Mouse (Mus musculus): Measurements from ENCODE around the gene Dhrs1. TPM values are rescaled to one million over a fixed set of nuclear protein-coding genes. Genes with fewer than 3 reads are reported as not detected.

Dhrs1 gene
- total RNA-seq, 1 experiment from 2014 or later = 23.7 TPM

DNA sequence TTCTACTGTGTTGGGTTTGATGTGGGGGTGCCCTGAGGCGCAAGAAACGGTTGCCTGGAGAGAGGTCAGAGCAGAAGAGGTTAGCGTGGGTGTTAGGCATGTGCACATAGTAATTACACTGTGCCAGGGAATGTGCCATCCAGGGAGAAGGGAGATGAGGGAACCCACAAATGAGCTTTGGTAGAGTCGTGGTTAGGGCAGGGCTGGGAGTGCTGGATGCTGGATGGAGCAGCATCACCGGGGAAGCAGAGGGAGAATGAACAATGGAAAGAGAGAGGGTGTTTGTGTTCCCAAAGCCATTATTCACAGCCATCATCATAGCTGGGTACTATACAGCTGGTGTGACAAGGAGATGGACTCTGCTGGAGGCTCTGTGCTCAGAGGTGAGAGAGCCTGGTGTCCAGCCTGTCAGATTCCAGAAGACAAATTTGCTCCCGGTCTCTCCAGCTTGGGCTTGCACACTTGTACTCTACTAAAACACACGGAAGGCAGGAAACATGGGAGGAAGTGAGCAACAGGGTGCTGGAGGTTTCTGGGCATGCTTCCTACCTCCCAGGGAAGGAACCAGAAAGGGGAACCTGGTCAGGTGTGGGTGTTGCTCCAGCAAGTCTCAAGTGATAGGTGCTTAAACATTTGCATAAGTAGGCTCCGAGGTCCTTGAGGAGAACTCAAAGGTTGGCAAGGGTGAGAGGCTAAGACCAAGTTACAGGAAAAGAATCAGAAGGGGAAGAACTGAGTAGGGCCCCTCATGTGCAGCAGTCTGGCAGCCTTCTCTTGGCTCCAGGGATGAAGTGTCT lies 17.4 kb downstream of the Dhrs1 start:
- ATAC-seq (replicated peaks; ENCODE audit: insufficient number of reproducible peaks, low FRiP score, low TSS enrichment, poor library complexity, severe bottlenecking) = no peak

- ATAC-seq (replicated peaks; ENCODE audit: insufficient number of reproducible peaks, low FRiP score, low TSS enrichment, poor library complexity, severe bottlenecking) = no peak
These were observed 19.2 kb downstream of the Dhrs1 start for GRCm38 (mm10) chr14:55726261-55726660.

- peak; percentile 82 for ATAC-seq (replicated peaks; ENCODE audit: insufficient number of reproducible peaks, low FRiP score, low TSS enrichment, poor library complexity, severe bottlenecking)
These were observed 21.0 kb downstream of the Dhrs1 start for GRCm38 (mm10) chr14:55724411-55724871.

DNA sequence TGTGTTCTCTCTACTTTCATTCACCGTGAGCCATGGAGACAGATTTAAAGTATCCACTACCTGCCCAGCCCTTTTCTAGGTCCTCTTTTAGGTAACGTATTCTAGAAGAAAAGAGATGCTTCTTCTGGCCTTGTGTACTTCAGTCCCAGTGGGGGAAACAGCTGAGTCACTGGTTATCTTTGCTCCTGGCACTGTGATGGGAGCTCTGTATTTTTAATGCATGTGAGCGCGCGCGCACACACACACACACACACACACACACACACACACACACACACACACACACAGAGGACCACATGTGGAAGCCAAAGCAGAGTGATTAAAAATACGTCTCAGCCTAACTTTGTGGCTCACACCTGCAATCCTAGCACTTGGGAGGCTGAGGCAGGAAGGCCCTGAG lies 22.1 kb downstream of the Dhrs1 start:
- no peak for ATAC-seq (replicated peaks; ENCODE audit: insufficient number of reproducible peaks, low FRiP score, low TSS enrichment, poor library complexity, severe bottlenecking)

DNA sequence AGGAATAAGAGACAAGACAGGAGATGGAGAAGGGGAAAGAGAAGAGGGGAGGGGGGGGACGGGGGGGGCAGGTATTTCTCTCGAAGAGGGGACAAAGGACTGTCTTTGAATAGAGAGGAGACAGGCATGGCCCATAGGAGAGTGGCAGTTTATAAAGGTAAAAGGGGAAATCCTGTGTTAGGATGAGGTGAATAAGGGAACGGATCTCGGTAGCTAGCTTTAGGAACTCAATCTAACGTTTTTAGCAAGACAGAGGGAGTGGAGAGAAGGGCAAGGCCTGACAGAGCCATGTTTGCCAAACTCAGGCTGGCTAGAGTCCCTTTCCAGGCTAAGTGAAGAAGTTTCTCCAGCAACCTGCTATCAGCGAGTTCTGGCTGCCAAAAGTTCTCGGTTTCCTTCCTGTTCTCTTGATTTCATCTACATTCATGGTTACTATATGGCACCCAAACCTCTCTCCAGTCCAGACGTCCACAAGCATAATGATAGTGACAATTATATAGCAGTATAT lies 23.0 kb downstream of the Dhrs1 start:
- ATAC-seq (replicated peaks; ENCODE audit: insufficient number of reproducible peaks, low FRiP score, low TSS enrichment, poor library complexity, severe bottlenecking) = no peak

DNA sequence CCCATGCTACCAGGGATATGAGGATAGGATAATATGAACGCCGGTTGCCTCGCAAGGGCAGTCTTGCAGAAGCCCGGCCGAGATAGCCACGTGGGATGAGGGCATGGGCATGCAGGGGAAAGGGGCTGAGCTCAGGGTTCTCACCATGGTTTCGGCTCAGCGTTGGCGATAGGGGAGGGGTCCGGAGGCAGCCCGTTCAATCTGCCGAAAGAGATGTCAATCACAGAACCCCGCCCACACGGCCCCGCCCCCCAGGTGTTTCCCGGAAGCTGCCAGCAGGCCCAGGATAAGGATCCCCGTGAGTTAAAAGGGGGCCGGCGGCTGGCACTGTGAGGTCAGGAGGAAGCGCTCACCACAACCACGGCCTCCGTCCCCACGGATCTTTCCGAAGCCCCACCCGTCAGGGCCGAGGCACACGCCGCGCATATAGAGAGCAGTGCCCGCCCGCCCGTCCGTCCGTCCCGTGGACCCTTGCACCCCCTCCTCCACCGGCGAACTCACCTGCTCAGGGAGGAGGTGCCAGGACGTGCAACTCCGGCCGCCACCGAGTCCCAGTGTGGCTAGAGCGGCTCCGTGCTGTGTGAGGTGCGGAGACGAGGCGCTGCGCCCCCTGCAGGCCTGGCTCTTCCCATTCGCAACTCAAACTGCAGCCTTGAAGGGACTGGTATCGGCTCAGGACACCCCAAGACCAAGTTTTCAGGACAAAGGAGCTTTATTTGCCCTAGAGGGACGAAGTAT lies 23.6 kb downstream of the Dhrs1 start, which contains the start of gene Rabggta:
TSS of gene Rabggta (minus strand) at position 564 of the 738 bp plus-strand sequence.
- ATAC-seq (replicated peaks; ENCODE audit: insufficient number of reproducible peaks, low FRiP score, low TSS enrichment, poor library complexity, severe bottlenecking) = peak; percentile 82

GRCm38 (mm10) chr14:55721076-55721475 lies 24.4 kb downstream of the Dhrs1 start:
- ATAC-seq (replicated peaks; ENCODE audit: insufficient number of reproducible peaks, low FRiP score, low TSS enrichment, poor library complexity, severe bottlenecking) = no peak

GRCm38 (mm10) chr14:55720666-55721065 lies 24.8 kb downstream of the Dhrs1 start:
- no peak for ATAC-seq (replicated peaks; ENCODE audit: insufficient number of reproducible peaks, low FRiP score, low TSS enrichment, poor library complexity, severe bottlenecking)

DNA sequence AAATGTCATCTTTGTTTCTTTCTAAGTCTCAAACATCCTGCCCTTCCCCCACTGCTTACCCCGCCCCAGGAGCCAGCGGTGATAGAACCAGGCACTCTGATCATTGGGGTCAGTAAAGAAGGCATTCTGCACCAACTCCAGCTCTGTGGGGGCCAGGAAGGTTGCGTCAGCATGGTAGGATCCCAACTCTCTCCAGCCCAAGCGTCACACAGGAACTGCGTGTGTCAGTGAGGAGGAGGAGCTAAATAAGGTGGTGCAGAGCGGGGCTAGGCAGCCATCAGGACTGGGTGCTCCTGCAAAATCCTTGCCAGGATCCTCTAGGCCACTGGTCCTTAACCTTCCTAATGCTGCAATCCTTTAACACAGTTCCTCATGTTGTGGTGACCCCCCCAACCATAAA lies 25.8 kb downstream of the Dhrs1 start:
- ATAC-seq (replicated peaks; ENCODE audit: insufficient number of reproducible peaks, low FRiP score, low TSS enrichment, poor library complexity, severe bottlenecking) = no peak

GRCm38 (mm10) chr14:55716884-55717283 lies 28.6 kb downstream of the Dhrs1 start:
- no peak for ATAC-seq (replicated peaks; ENCODE audit: insufficient number of reproducible peaks, low FRiP score, low TSS enrichment, poor library complexity, severe bottlenecking)

GRCm38 (mm10) chr14:55716271-55716670 lies 29.2 kb downstream of the Dhrs1 start:
- no peak for ATAC-seq (replicated peaks; ENCODE audit: insufficient number of reproducible peaks, low FRiP score, low TSS enrichment, poor library complexity, severe bottlenecking)

- no peak for ATAC-seq (replicated peaks; ENCODE audit: insufficient number of reproducible peaks, low FRiP score, low TSS enrichment, poor library complexity, severe bottlenecking)
These were observed 30.6 kb downstream of the Dhrs1 start for GRCm38 (mm10) chr14:55714893-55715292.

DNA sequence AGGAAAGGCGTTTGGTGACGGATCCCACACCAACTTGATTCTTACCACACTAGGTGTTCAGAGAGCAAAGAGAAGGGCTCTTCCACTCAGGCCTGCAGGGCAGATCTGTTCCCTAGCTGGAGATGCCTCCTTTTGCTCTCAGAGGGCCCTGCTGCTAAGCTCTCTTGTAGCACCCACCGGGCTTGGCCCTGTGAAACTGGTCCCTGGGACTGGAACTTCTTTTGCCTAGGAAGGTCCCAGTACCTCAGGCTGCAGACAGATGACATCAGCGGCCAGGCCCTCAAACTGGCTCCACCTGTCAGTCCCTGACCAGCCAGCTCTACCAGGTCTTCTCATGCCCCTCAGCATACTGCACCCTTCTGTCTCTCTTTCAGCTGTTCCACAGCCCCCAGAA lies 31.8 kb downstream of the Dhrs1 start, which contains the start of gene Tgm1:
TSS of gene Tgm1 (minus strand) at position 198 of the 394 bp plus-strand sequence.
- no peak for ATAC-seq (replicated peaks; ENCODE audit: insufficient number of reproducible peaks, low FRiP score, low TSS enrichment, poor library complexity, severe bottlenecking)

DNA sequence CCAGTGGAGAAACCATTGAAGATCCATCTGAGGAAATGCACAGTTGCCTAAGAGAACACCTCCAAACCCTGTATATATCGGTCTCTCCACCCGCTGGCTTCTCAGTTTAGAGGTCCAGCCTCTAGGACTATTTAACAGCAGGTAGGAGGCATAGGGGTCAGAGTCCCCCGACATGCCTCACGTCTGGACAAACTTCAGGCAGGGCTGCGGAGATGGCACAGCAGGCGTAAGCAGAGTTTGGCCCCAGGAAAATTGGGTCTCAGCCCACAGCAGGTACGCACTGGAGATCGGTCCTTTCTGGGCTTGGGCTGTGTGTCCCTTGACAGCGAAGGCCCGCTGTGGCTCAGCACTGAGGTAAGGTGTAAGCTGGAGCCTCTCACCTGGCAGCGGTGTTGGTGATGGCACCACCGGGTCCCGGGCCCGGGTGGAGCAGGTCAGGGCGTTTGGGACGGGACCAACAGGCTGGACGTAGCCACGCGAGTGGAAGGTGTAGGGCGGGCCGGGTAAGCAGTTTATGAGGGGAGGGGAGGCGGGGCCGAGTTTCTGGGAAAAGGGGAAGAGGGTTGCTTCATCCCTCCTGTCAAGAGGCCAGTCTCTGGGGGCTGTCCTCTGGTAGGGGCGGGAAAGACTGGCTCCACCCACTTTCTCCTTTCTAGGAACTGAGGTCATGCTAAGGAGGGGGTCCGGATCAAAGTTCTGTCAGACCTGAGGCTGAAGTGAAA lies 32.3 kb downstream of the Dhrs1 start:
- ATAC-seq (replicated peaks; ENCODE audit: insufficient number of reproducible peaks, low FRiP score, low TSS enrichment, poor library complexity, severe bottlenecking) = peak; percentile 45; the same call in 1 of the 2 replicates

GRCm38 (mm10) chr14:55711786-55712185 lies 33.7 kb downstream of the Dhrs1 start:
- no peak for ATAC-seq (replicated peaks; ENCODE audit: insufficient number of reproducible peaks, low FRiP score, low TSS enrichment, poor library complexity, severe bottlenecking)

DNA sequence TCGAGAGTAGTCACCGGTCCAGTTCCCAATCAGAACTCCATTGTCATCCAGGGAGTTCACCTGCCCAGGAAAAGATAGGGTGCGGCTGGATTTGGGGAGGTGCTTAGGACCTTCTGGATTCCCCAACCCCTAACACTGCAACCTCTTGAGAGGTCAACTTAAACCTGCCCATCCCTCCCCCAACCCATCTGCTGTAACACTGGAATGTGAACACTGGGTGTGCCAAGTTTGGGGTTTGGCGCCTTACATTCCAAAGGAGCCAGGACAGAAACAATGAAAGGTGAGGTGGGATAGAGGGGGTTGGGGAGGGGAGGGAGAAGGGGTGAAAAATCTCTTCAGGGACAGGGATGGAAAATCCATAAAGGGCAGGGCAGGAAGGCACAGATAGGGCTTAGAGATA lies 36.0 kb downstream of the Dhrs1 start:
- ATAC-seq (replicated peaks; ENCODE audit: insufficient number of reproducible peaks, low FRiP score, low TSS enrichment, poor library complexity, severe bottlenecking) = no peak

GRCm38 (mm10) chr14:55707397-55707796 lies 38.1 kb downstream of the Dhrs1 start:
- ATAC-seq (replicated peaks; ENCODE audit: insufficient number of reproducible peaks, low FRiP score, low TSS enrichment, poor library complexity, severe bottlenecking) = no peak

GRCm38 (mm10) chr14:55706051-55706600 lies 39.4 kb downstream of the Dhrs1 start:
- no peak for ATAC-seq (replicated peaks; ENCODE audit: insufficient number of reproducible peaks, low FRiP score, low TSS enrichment, poor library complexity, severe bottlenecking)

- no peak for ATAC-seq (replicated peaks; ENCODE audit: insufficient number of reproducible peaks, low FRiP score, low TSS enrichment, poor library complexity, severe bottlenecking)
These were observed 42.7 kb downstream of the Dhrs1 start for GRCm38 (mm10) chr14:55702761-55703160.

Measured in monocyte, adult 5-6 weeks (primary cell).